Mouse (Mus musculus): ENCODE data around the gene Slc10a2.
"Not testable (repeated sequence)": the region's sequence is repeated elsewhere in the genome, so short reads cannot be mapped to it uniquely, and the experiment has no call there.

Gene Slc10a2

DNA sequence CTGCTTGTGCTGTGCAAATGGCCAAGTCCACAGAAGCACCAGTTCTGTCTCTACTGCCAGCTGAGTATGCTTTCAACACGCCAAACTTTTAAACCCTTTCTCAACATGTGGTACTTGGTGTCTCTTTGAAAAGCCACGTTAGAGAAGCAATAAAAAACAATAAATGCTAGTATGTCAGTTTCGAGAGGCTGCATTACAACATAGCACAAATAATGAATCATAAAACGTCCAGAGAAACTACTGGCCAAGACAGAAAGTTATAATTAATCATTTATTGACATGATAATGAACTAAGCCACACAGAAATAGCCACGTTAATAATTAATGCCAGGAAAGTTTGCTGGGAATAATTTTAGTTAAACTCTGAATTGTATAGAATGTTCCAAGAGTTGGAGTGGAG lies at the start of gene Slc10a2:
TSS of gene Slc10a2 (minus strand) at position 166 of the 400 bp plus-strand sequence.
- no peak for DNase-seq (ENCODE audit: low spot score in 2 of 2)

DNA sequence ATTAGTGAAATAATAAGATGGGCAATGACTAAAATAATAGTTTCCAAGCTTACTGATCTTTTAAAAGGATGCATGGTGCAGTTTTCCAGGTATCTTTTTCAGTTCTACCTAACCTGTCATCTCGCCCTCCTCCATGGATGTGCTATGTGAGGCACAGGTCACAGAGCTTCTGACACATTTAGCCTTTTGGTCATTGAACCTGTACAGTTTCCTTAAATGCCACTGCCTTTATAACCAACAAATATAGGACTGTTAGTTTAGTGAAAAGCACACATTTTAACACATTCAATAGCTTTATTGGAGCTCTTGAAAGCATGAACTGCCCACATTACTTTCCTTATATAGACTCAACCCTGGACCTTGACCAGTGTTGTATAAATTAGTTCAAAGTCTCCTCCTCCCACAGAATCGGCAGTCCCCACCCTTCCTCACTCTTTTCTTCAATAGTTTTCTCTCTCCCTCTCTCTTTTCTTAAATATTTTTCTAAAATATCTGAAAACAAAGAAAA lies 24.2 kb upstream of the Slc10a2 start:
- DNase-seq (ENCODE audit: low spot score in 2 of 2) = no peak

DNA sequence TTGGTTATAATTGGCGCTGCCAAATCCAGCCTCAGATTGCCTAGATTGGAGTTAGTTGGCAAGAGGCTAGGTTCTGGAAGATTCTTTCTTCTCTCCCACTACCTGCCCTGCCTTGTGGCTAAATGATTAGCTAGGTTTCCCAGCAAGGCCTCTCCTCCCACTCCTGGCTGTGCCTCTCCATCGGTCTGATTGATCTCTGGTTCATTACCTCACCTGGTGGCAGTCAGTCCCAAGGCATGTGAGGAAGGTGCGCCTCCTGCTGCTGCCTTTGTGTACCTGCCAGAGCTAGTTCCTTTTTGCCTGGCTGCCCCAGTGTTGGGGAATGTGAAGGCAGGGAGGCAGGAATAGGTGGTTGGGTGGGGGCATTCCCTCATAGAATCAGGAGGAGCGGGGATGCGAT lies 1.7 kb upstream of the Slc10a2 start:
- DNase-seq (ENCODE audit: low spot score in 2 of 2) = no peak

DNA sequence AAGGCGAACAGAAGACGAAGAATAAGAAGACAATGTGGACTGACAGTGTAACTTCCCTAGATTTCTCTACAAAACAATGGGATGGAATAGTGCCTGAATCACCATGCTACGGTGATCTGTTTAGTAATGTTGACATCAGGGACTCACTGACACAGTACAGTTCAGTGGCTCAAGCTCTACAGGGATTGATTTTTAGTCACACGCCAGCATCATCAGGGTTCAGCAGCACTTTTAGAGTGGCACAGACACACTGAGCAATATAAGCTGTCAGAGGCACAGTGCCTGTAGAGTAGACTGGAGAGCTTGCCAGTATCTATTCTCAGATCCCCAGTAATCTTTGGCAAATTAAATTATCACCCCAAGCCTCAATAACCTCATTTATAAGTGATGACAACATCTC lies 9.8 kb downstream of the Slc10a2 start:
- DNase-seq (ENCODE audit: low spot score in 2 of 2) = no peak

DNA sequence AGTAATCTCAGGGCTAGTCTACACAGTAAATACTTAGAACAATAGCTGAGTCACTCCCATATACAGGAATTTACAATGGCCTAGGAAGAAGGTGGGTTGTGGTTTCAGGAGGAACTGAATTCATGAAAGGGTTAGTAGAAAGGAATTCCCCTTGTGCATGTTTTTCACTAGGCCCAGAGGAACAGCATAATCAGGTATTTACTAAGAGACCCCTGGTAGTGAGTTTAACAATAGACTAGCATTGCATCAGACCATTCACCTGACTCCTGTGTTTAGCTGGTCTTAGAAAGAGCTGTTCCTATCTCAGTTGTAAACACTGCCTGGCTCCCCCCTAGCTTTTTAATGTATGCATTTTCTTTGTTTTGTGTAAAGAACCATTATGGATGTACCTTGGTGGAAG lies 11.2 kb downstream of the Slc10a2 start:
- DNase-seq (ENCODE audit: low spot score in 2 of 2) = not testable (repeated sequence)

DNA sequence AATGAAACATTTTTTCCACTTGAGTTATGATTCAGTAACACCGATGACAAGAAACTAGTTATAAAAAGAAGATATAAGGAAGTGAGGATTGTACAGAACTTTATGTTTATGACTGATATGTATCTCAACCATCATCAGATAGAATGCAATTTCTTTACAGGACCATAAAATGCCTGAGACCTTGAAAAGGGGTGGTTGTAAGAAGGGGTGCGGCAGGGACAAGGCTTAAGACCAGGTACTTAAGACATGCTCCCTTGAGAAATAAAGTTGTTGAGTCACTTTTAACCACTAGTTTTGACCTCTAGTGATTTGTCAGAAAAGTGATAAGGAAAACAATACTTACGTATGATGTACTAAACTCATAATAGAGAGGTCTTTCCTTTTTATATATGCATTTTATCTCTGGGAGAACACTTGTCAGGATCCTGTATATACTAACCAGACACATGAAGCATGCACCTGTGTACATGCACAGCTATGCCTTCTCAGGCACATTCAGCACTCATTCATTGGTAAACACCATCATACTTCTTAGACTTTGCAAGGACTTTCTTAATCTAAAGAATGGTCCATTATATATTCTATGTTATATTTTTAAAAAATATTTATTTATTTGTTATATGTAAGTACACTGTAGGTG lies 31.4 kb downstream of the Slc10a2 start:
- no peak for DNase-seq (ENCODE audit: low spot score in 2 of 2)

DNA sequence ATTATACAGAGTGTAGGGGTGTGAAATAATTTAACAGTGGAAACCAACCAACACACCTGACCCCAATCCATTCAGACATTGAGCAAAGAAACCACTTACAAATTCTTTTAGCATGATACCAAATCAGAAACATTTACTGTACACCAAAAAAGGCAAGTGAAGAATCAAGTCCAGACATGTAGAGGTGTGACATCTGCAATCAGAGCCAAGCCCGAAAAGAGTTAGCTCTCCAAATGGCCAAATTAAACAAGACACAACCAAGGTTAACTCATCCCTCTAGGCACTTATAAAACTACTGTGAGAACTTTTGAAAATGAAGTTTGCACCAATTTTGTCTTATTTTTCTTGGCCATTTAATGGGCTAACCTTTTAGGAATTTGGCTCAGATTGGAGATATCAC lies 46.3 kb downstream of the Slc10a2 start:
- DNase-seq (ENCODE audit: low spot score in 2 of 2) = no peak

DNA sequence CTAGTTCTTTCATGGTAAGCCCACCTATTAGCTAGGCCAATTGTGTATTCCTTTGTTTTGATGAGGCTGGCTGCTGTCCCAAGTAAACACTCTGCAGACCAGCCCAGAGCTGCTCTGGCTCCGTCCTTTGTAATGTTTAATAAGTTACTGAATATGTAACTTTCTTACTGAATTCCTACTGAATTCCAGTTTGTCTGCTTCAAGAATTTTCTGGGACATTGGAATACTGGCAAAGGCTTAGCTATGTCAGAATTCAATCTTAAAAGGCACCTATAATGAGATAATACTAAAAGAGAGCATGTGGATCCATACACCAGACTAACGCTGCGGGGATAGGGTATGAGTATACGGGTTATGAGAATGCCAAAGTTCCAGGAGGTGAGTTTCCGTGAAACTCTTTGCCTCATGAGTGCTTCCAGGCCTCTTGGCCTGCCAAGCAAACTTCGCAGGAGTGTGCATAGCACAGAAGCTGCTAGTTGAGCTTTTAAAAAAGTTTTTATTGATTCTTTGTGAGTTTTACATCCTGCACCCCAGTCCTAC lies 60.7 kb downstream of the Slc10a2 start:
- not testable (repeated sequence) for DNase-seq (ENCODE audit: low spot score in 2 of 2)

DNA sequence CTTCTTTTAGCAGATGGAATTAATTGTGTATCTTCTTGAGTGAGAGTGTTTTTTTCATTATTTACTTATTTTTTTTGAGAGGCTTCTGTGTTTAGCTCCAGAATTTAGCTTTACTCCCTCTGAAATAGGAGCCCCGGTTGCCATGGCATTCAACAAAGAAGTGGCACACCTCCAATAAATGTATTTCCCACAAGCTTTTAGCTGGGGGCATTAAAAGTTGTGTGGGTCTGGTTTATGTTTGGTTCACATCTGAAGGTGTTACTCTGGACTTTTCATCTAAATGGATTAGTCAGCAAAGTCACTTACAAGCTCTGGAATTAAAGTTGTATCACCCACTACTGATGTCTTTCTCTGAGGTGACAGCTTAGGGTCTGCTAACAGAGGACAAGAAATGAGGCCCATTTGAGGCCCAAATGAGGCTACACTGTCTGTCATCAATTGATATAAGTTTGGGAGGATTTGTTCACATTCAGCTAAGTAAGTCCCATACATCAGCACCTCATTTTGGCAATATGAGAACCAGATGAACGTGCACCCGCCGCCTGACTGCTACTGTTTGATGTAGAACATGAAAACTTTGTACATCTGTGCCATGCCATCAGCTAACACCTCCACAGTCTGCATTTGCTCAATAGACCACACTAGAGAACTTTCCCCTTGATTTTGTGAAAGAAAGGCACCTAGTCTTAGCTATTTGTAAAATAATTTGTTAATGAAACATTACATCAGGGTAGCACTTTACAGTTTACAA lies 66.2 kb downstream of the Slc10a2 start:
- DNase-seq (ENCODE audit: low spot score in 2 of 2) = no peak
